Mouse (Mus musculus) lung, postnatal 0 days (tissue): Measurements from ENCODE around the gene Safb2.

ENCODE experiments used
- CTCF ChIP-seq: IDR thresholded peaks from 2 replicates; pipeline ENCODE4 v1.5.1; 2016; ENCODE audit warnings: antibody characterized with exemption, mild to moderate bottlenecking
- EP300 ChIP-seq: IDR thresholded peaks from 2 replicates; pipeline ENCODE4 v1.6.1; 2016; ENCODE audit warnings: antibody characterized with exemption, mild to moderate bottlenecking, control low read depth

- TF ChIP-seq CTCF (no peak), EP300 (no peak)
Measured at GRCm38 (mm10) chr17:56545945-56546344, 38.4 kb downstream of the Safb2 start.
